ENCODE assay signal across 28 mouse cellular contexts in genomic region chr13:15474393-15474792, GRCm38 (mm10). TPM values are rescaled to one million over a fixed set of nuclear protein-coding genes. Genes with fewer than 3 reads are reported as not detected.
A peak's percentile ranks its signal among the peaks of the same experiment; 100 is the strongest.
DNase-seq lines count a peak whose midpoint lies in the region; ATAC-seq lines count a peak whose summit lies in the region.
"Had no signal": no experiment of that assay in that cellular context is flagged by ENCODE, and none has a peak within 500 bp of the region (broad histone marks: within the 10 kb centered on the region; RNA-seq: fewer than 3 reads in every experiment).

No protein-coding gene starts in this region.

- no peak for DNase-seq in forebrain, embryonic 10.5 days (ENCODE audit: extremely low spot score, low spot score)
- DNase-seq in heart, adult 11 months: peak; percentile 23
- no peak for DNase-seq in heart, postnatal 4 days
- DNase-seq in retina, postnatal 1 day: peak; percentile 75
- DNase-seq in retina, embryonic 14.5 days (ENCODE audit: low spot score): no peak
- DNase-seq: adrenal gland, postnatal 10 days; adrenal gland, postnatal 36 days; B cell, adult 2 months; cerebellum, adult 11 months; cerebellum, adult 2 months; cerebellum, adult 9-11 months; cerebellum, postnatal 25 days; gastrocnemius, postnatal 10 days; gastrocnemius, postnatal 36 days; kidney, adult 18-20 months had no signal

- 35% methylated on average over 2 of the region's 2 CpGs for WGBS in forebrain, embryonic 13.5 days
- 87% methylated on average over 2 of the region's 2 CpGs for WGBS in forebrain, embryonic 10.5 days

- H3K27me3 ChIP-seq in forebrain, embryonic 13.5 days: no peaks in the 10 kb centered on the region
- no peaks in the 10 kb centered on the region for H3K27me3 ChIP-seq in forebrain, embryonic 10.5 days (ENCODE audit: poor library complexity, severe bottlenecking)
- H3K27me3 ChIP-seq: CH12.LX; embryonic facial prominence, embryonic 12.5 days; embryonic facial prominence, embryonic 15.5 days; hindbrain, embryonic 13.5 days; Patski had no signal

- 0 out of 2 replicates have a peak, but pooled peaks have one; percentile 45 for ATAC-seq in forebrain, embryonic 13.5 days
- ATAC-seq: hindbrain, postnatal 0 days; inflammation-experienced regulatory T-cells, adult 6 months; intestine, embryonic 16.5 days; Patski had no signal

- peaks cover 63% of the 10 kb centered on the region for H3K4me1 ChIP-seq in forebrain, embryonic 13.5 days
- H3K4me1 ChIP-seq in forebrain, embryonic 10.5 days: peaks cover 74% of the 10 kb centered on the region

- H3K36me3 ChIP-seq in forebrain, embryonic 13.5 days (ENCODE audit: poor library complexity, severe bottlenecking): peaks cover 11% of the 10 kb centered on the region
- H3K36me3 ChIP-seq in forebrain, embryonic 10.5 days (replicated peaks): peaks cover 66% of the 10 kb centered on the region
- H3K36me3 ChIP-seq: G1E; hindbrain, embryonic 13.5 days had no signal

- H3K9ac ChIP-seq in forebrain, embryonic 13.5 days: no peak overlapping the region
- H3K9ac ChIP-seq: embryonic facial prominence, embryonic 12.5 days; embryonic facial prominence, embryonic 15.5 days; hindbrain, embryonic 13.5 days had no signal

- H3K4me3 ChIP-seq in forebrain, embryonic 13.5 days: no peak overlapping the region
- no peak overlapping the region for H3K4me3 ChIP-seq in forebrain, embryonic 10.5 days
- H3K4me3 ChIP-seq: embryonic facial prominence, embryonic 12.5 days; embryonic facial prominence, embryonic 15.5 days; hindbrain, embryonic 10.5 days; hindbrain, embryonic 13.5 days had no signal

- no peaks in the 10 kb centered on the region for H3K9me3 ChIP-seq in forebrain, embryonic 13.5 days (replicated peaks)
- H3K9me3 ChIP-seq in forebrain, embryonic 10.5 days: no peaks in the 10 kb centered on the region
- H3K9me3 ChIP-seq: embryonic facial prominence, embryonic 12.5 days; embryonic facial prominence, embryonic 15.5 days; G1E; hindbrain, embryonic 10.5 days; hindbrain, embryonic 13.5 days had no signal

- no peak overlapping the region for H3K27ac ChIP-seq in forebrain, embryonic 13.5 days
- H3K27ac ChIP-seq in forebrain, embryonic 10.5 days: no peak overlapping the region
- H3K27ac ChIP-seq: embryonic facial prominence, embryonic 12.5 days; embryonic facial prominence, embryonic 15.5 days; hindbrain, embryonic 10.5 days; hindbrain, embryonic 13.5 days; hindbrain, postnatal 0 days had no signal

- H3K4me2 ChIP-seq in forebrain, embryonic 13.5 days: no peak overlapping the region
- H3K4me2 ChIP-seq: embryonic facial prominence, embryonic 12.5 days; embryonic facial prominence, embryonic 15.5 days; heart, embryonic 11.5 days; hindbrain, embryonic 13.5 days had no signal

RNA-seq across cellular contexts. Expression of gene Gli3, which starts 11.4 kb away (rescaled TPM):
- polyA plus RNA-seq in forebrain, embryonic 13.5 days (2015; fragmentation: Nextera tagmentation; extraction: Ambion mirVana): 26.8 and 29.0 TPM in 2 replicates
- 60.3 and 62.2 TPM in 2 replicates for polyA plus RNA-seq in forebrain, embryonic 10.5 days (2016; fragmentation: Nextera tagmentation; extraction: Ambion mirVana)
- 10 to 100 TPM; 12.7 to 13.3 TPM for total RNA-seq in heart, postnatal 4 days (2021)
- total RNA-seq: CH12.LX; granulocyte monocyte progenitor cell, adult 5-6 weeks had no signal
- polyA plus RNA-seq: G1E had no signal

Comparison
In these comparisons a context has a peak if more than half of its experiments do, and no peak if none do; other contexts are left out.
1. DNase-seq: peak in heart, adult 11 months (single experiment) and retina, postnatal 1 day (single experiment); none in forebrain, embryonic 10.5 days (single experiment), heart, postnatal 4 days (single experiment) and retina, embryonic 14.5 days (single experiment).